Mouse (Mus musculus) hindbrain, embryonic 16.5 days (tissue): ENCODE data around the gene Hist1h2aa. TPM values are rescaled to one million over a fixed set of nuclear protein-coding genes. Genes with fewer than 3 reads are reported as not detected.

Experiments
- ATAC-seq: fragments of 200-750 bp; cut with Nextera tagmentation; 2 replicates; pipeline ENCODE4 v1.8.0; 2017; ENCODE audit warnings: moderate TSS enrichment, moderate library complexity
- H3K27ac ChIP-seq: fragments of 300-500 bp; sonication (generic); 2 replicates; pipeline ENCODE4 v1.5.1; 2014; ENCODE audit warnings: low read depth, mild to moderate bottlenecking, control low read depth, low read length, moderate library complexity
- H3K27me3 ChIP-seq: fragments of 300-500 bp; sonication (generic); replicated peaks from 2 replicates; pipeline ENCODE4 v1.6.1; 2014; ENCODE audit warnings: low read length; ENCODE audit not compliant: control insufficient read depth, insufficient read depth
- H3K36me3 ChIP-seq: fragments of 300-500 bp; sonication (generic); 2 replicates; pipeline ENCODE4 v1.6.1; 2014; ENCODE audit warnings: mild to moderate bottlenecking, low read length, moderate library complexity, mixed read lengths; ENCODE audit not compliant: control insufficient read depth, insufficient read depth
- H3K4me1 ChIP-seq: fragments of 300-500 bp; sonication (generic); 2 replicates; pipeline ENCODE4 v1.6.1; 2014; ENCODE audit warnings: low read depth, low read length; ENCODE audit not compliant: control insufficient read depth, insufficient read depth
- H3K4me2 ChIP-seq: fragments of 300-500 bp; sonication (generic); 2 replicates; pipeline ENCODE4 v1.6.1; 2014; ENCODE audit warnings: mild to moderate bottlenecking, low read length, control low read depth, moderate library complexity
- H3K4me3 ChIP-seq: fragments of 300-500 bp; sonication (generic); 2 replicates; pipeline ENCODE4 v1.5.1; 2014; ENCODE audit warnings: mild to moderate bottlenecking, low read length, control low read depth, moderate library complexity
- H3K9ac ChIP-seq: fragments of 300-500 bp; sonication (generic); 2 replicates; pipeline ENCODE4 v1.6.1; 2014; ENCODE audit warnings: low read depth, mild to moderate bottlenecking, control low read depth, low read length, moderate library complexity
- H3K9me3 ChIP-seq: fragments of 300-500 bp; sonication (generic); 2 replicates; pipeline ENCODE4 v1.6.1; 2014; ENCODE audit warnings: mild to moderate bottlenecking, low read length, moderate library complexity; ENCODE audit not compliant: control insufficient read depth
- WGBS: fragments of 180-500 bp; shearing (Covaris S2); extraction: QIAGEN DNeasy Blood & Tissue Kit; methylation state at CpG from one replicate; pipeline ENCODE4 v1.1.7; 2014; 5-methylcytosine and 5-hydroxymethylcytosine counted together
- polyA plus RNA-seq: library from polyadenylated mRNA; unstranded; fragments of >200 nt; fragmentation: Nextera tagmentation; extraction: Ambion mirVana; gene quantifications from 2 replicates; pipeline ENCODE4 v1.2.1, GENCODE M21; 2015

Gene Hist1h2aa
- polyA plus RNA-seq, 1 experiment from 2014 or later, result not detected

- 82% methylated on average over 5 of the region's 5 CpGs for WGBS
- Histone ChIP-seq H3K9me3 (no peaks in the 10 kb centered on the region), H3K9ac (no peak overlapping the region)
These were observed 22.9 kb upstream of the Hist1h2aa start for GRCm38 (mm10) chr13:23911335-23911734.

GRCm38 (mm10) chr13:23913791-23914306 lies 20.4 kb upstream of the Hist1h2aa start:
- Histone ChIP-seq H3K27ac (no peak overlapping the region), H3K4me2 (no peak overlapping the region), H3K4me1 (no peaks in the 10 kb centered on the region), H3K4me3 (no peak overlapping the region), H3K9ac (no peak overlapping the region), H3K27me3 (no peaks in the 10 kb centered on the region), H3K9me3 (no peaks in the 10 kb centered on the region), H3K36me3 (no peaks in the 10 kb centered on the region)
- ATAC-seq, result no peak
- 52% methylated on average over 6 of the region's 6 CpGs for WGBS

More at GRCm38 (mm10) chr13:23911335-23911734, 22.9 kb upstream of the Hist1h2aa start:
- Histone ChIP-seq H3K27ac (no peak overlapping the region), H3K4me3 (no peak overlapping the region), H3K27me3 (no peaks in the 10 kb centered on the region), H3K4me2 (no peak overlapping the region), H3K36me3 (no peaks in the 10 kb centered on the region), H3K4me1 (no peaks in the 10 kb centered on the region)
- no peak for ATAC-seq

- Histone ChIP-seq H3K4me1 (no peaks in the 10 kb centered on the region), H3K4me2 (no peak within 1 kb of the TSS), H3K4me3 (no peak within 1 kb of the TSS), H3K9me3 (no peaks in the 10 kb centered on the region), H3K27ac (no peak within 1 kb of the TSS), H3K9ac (no peak within 1 kb of the TSS), H3K27me3 (no peaks in the 10 kb centered on the region), H3K36me3 (no peaks in the 10 kb centered on the region)
- WGBS, result 71% methylated on average over 9 of the region's 9 CpGs
- no peak for ATAC-seq
These were observed 19.7 kb upstream of the Hist1h2aa start, which contains the start of gene Slc17a4 for GRCm38 (mm10) chr13:23914376-23915167. TSS of gene Slc17a4 (minus strand) at chr13:23915009.

- no peaks in the 10 kb centered on the region for H3K9me3 ChIP-seq
- H3K27me3 ChIP-seq, result no peaks in the 10 kb centered on the region
- 68% methylated on average over 1 of the region's 1 CpGs for WGBS
- no peak overlapping the region for H3K27ac ChIP-seq
- no peaks in the 10 kb centered on the region for H3K4me1 ChIP-seq
- no peak overlapping the region for H3K4me2 ChIP-seq
- no peak overlapping the region for H3K4me3 ChIP-seq
- no peak overlapping the region for H3K9ac ChIP-seq
- ATAC-seq, result no peak
- no peaks in the 10 kb centered on the region for H3K36me3 ChIP-seq
These were observed 18.1 kb upstream of the Hist1h2aa start for GRCm38 (mm10) chr13:23916132-23916531.

- H3K4me2 ChIP-seq, result no peak overlapping the region
- no peak for ATAC-seq
- 83% methylated on average over 4 of the region's 4 CpGs for WGBS
These were observed 16.6 kb upstream of the Hist1h2aa start for GRCm38 (mm10) chr13:23917674-23918073.

GRCm38 (mm10) chr13:23925792-23926191 lies 8.5 kb upstream of the Hist1h2aa start:
- Histone ChIP-seq H3K4me1 (no peaks in the 10 kb centered on the region), H3K27me3 (no peaks in the 10 kb centered on the region), H3K4me3 (no peak overlapping the region), H3K4me2 (no peak overlapping the region), H3K9ac (no peak overlapping the region), H3K36me3 (no peaks in the 10 kb centered on the region), H3K9me3 (no peaks in the 10 kb centered on the region), H3K27ac (no peak overlapping the region)
- 70% methylated on average over 2 of the region's 2 CpGs for WGBS
- no peak for ATAC-seq

More at GRCm38 (mm10) chr13:23917674-23918073, 16.6 kb upstream of the Hist1h2aa start:
- no peak overlapping the region for H3K9ac ChIP-seq
- H3K4me1 ChIP-seq, result no peaks in the 10 kb centered on the region
- no peaks in the 10 kb centered on the region for H3K9me3 ChIP-seq
- H3K27me3 ChIP-seq, result no peaks in the 10 kb centered on the region
- no peak overlapping the region for H3K27ac ChIP-seq
- no peaks in the 10 kb centered on the region for H3K36me3 ChIP-seq
- H3K4me3 ChIP-seq, result no peak overlapping the region

- H3K9me3 ChIP-seq, result no peaks in the 10 kb centered on the region
- H3K4me2 ChIP-seq, result no peak overlapping the region
- no peaks in the 10 kb centered on the region for H3K27me3 ChIP-seq
- no peak for ATAC-seq
- no peaks in the 10 kb centered on the region for H3K36me3 ChIP-seq
- no peak overlapping the region for H3K4me3 ChIP-seq
- 66% methylated on average over 3 of the region's 3 CpGs for WGBS
- H3K4me1 ChIP-seq, result no peaks in the 10 kb centered on the region
- no peak overlapping the region for H3K9ac ChIP-seq
- no peak overlapping the region for H3K27ac ChIP-seq
These were observed 5.6 kb upstream of the Hist1h2aa start for GRCm38 (mm10) chr13:23928637-23929036.

GRCm38 (mm10) chr13:23930461-23930860 lies 3.8 kb upstream of the Hist1h2aa start:
- Histone ChIP-seq H3K9me3 (no peaks in the 10 kb centered on the region; the same call in 1 of the 2 replicates), H3K36me3 (no peaks in the 10 kb centered on the region), H3K4me1 (no peaks in the 10 kb centered on the region), H3K4me2 (no peak overlapping the region), H3K27ac (no peak overlapping the region), H3K4me3 (no peak overlapping the region), H3K9ac (no peak overlapping the region), H3K27me3 (no peaks in the 10 kb centered on the region)
- WGBS, result 93% methylated on average over 9 of the region's 9 CpGs
- no peak for ATAC-seq

- H3K4me3 ChIP-seq, result no peak overlapping the region
- H3K9ac ChIP-seq, result no peak overlapping the region
- WGBS, result 71% methylated on average over 11 of the region's 11 CpGs
- no peaks in the 10 kb centered on the region; the same call in 1 of the 2 replicates for H3K9me3 ChIP-seq
- no peak overlapping the region for H3K27ac ChIP-seq
- H3K36me3 ChIP-seq, result no peaks in the 10 kb centered on the region
- ATAC-seq, result no peak
- H3K4me1 ChIP-seq, result no peaks in the 10 kb centered on the region
- H3K4me2 ChIP-seq, result no peak overlapping the region
- no peaks in the 10 kb centered on the region for H3K27me3 ChIP-seq
These were observed 3.4 kb upstream of the Hist1h2aa start for GRCm38 (mm10) chr13:23930904-23931303.
